Mouse (Mus musculus) urinary bladder, postnatal 36 days (tissue): Measurements from ENCODE around the gene Wdr64.

Experiments
- DNase-seq, 2 experiments: peaks; one replicate each; pipeline ENCODE4 v3.0.0; 2022; ENCODE audit warnings: low spot score in 2 of 2, mixed read lengths in 1 of 2

Wdr64 gene

DNA sequence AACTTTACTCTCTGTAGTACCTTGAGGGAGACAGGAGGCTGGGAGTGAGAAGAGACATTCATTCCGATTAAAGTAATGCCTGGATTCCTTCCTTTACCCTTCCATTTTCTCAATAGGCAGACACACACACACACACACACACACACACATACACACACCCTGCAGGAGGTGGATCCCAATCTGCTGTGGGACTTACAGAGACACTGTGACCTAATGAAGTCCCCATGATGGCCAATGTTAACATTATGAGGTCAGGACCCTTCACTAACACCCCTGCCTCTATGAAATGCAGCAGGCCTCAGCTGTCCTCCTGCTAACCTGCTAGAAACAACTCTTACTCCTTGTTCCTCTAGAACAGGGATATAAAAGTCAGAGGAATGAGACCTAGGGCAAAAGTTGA, at the start of gene Wdr64:
Gene Wdr64 (plus strand): TSS at position 301 of the 400 bp plus-strand sequence.
- DNase-seq = no peak

DNA sequence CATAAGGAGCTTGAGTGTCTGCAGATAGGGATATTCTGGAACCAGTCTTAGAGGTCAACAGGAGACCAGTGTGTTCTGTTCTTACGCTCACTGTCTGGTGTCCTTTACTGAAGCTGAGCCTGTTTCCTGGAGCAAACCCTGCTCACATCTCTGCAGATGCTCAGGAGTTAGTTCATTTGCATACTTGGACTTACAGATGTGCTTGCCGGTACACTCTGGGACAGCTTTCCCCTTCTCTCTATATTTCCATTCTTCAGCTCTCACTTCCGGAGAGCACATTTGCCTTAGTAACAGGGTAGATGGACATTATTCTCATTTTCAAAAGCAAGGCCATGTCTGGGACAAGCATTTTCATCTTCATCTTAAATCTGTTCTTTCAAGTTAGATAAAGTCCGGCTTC, 49.8 kb upstream of the Wdr64 start:
- no peak for DNase-seq

- no peak for DNase-seq
Observed at GRCm38 (mm10) chr1:175659900-175660299, 38.5 kb upstream of the Wdr64 start.

DNA sequence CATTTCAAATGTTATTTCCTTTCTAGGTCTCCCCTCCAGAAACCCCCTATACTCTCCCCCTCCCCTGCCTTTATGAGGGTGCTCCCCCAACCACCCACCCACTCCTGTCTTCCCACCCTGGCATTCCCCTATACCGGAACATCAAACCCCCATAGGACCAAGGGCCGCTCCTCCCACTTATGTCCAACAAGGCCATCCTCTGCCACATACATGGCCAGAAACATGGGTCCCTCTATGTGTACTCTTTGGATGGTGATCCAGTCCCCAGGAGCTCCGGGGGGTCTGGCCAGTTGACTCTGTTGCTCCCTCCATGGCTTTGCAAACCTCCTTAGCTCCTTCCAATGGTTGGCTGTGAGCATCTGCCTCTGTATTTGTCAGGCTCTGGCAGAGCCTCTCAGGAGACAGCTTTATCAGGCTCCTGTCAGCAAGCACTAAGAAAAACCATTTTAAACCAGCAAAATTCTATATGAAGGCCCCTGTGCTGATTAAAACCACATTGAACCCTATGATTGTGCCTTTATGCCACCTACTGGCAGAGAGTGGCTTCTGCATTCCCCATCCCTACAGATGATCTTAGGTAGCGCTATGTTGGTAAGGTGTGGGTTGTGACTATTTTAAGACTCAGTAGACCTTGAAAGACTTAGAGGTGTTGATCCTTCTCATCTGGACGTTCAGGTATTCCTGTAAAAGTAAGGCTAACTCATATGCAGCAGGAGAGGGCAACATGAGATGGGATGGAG, 29.6 kb upstream of the Wdr64 start:
- no peak for DNase-seq

- DNase-seq = no peak
Observed at GRCm38 (mm10) chr1:175669456-175669855, 28.9 kb upstream of the Wdr64 start.

- no peak for DNase-seq
Observed at GRCm38 (mm10) chr1:175670042-175670441, 28.4 kb upstream of the Wdr64 start.

DNA sequence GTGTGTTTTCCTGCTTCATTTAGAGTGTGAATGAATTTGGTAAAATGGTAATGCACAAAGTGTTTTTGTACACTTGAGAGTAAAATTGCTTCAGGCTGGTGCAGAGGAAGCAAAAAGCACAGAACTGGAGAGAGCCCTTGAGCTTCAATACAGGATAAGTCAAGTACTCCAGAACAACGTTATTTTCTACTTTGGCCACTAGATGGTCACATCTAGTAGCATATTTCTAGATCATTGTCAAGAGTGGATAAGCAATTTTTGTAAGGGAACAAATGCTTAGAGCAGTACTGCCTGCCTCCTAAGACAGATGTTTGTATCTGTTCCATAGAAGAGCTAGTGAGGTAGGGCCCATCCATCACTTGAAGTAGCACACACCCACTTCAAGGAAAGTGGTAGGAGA, 26.8 kb upstream of the Wdr64 start:
- no peak for DNase-seq

- DNase-seq = no peak
Observed at GRCm38 (mm10) chr1:175673563-175674325, 24.6 kb upstream of the Wdr64 start.

DNA sequence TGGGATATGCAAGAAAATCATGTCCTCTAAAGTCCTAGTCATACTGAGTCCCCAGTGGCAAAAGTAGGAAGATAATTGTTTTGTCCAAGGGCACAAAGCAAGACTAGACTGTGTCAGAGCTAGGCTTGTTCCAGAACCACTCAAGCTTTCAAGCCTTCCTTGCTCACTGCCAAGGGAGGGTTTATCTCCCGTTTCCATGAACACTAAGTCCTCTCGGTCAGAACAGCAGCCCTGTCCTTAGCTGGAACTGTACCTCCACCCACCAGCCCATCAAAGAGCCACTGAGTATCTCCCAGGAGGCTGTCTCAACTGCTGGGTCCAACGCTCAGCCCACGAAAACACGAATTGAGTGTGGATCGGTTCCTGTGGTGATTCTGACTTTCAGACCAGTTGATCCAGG, 23.3 kb upstream of the Wdr64 start:
- DNase-seq = no peak

DNA sequence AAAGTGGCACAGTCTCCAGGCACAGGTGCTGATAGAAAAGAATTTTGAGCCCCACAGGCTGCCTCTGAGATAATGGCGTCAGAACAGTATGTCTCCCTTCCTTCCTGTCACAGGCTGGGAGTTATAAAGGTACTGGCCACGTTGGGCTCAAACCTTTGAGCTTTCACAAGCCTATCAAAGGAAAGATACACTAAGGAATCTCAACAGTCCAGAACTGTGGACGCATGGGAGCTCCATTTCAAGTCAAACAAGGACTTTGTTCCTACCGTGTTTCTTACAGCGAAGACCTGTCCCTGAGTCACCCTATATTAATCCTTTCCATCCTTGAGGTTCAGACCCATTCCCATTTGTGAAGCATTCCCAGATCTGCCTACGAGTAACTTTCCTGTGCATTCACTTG, 20.9 kb upstream of the Wdr64 start:
- no peak for DNase-seq

DNA sequence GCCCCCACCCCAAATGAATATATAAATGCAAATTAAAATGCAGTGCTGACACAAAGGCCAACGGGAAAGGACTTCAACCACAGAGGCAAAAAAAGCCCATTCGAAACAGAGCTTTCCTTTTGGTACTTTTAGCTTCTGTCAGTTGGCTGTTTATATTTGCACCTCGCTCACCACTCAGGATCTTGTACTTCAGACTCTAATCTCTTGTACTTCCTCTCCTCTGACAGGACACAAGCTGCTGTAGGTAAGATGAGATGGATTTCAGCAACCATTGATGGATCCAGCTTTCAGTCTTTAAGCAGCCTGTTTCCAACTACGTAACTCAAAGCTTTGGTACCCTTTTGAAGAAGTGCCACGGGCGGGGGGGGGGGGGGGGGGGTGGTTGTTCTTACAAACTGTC, 17.4 kb upstream of the Wdr64 start:
- no peak for DNase-seq

DNA sequence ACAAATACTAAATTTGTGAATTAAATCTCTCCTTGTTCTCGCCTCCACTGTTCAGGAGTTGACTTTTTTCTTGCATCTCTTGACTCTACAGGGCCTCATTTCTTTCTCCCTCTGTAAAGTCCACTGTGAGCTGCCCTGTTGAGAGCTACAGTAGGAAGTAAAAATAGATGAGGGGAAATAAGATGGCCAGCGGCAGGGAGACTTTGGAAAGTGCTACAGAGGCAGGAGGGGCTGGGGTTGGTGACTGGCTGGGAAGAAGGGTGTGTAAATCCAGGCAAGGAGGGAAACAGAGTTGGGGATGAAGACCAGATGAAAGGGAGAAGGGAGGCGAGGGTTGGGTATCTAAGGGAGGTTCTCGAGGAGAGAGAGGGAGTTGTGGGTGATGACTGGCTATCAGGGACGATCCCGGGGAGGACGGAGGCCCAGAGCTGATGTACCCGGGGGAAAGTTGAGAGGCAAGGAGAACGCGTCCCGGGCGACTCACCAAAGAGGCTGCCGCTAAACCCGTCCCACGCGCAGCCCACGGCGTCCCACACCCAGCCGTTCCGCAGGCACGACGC, 6.6 kb upstream of the Wdr64 start:
- DNase-seq = no peak

DNA sequence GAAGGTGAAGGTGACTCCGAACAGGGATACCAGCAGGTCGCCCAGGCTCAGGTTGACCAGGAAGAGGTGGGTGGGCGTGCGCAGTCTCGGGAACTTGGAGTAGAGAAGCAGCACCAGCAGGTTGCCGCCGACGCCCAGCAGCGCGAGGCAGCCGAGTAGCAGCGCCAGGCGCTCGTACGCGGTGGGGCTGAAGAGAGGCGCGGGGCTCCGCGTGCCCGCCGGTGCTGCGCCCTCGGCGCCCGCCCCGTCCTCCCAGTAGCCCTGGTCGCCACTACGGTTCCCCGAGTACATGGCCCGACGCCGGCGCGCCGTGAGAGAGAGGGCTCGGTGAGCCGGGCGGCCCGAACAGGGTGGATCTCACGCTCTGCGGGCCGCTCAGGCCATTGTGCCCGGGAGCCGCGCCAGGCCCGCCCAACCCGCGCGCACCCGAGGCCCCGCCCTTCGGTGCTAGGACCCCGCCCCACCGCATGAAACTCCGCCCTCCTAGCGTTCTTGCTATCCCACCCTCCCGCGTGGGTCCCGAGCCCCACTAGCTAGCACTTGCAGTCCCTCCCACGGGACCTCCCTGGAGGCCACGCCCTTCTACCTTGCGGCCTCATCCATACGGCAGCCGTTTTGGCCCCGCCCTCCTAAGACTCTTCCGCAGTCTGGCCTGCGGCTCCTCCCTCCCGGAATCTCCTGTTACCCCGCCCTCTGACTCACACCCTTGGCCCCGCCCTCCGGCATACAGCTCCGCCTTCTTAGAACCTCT, 6.0 kb upstream of the Wdr64 start, which contains the start of the genes Opn3 and Chml:
Gene Opn3 (minus strand): TSS at position 531 of the 751 bp plus-strand sequence.
Gene Chml (minus strand): TSS at position 656 of the 751 bp plus-strand sequence.
- DNase-seq = peak; percentile 97 to 99

GRCm38 (mm10) chr1:175692997-175693361, 5.4 kb upstream of the Wdr64 start:
- DNase-seq = no peak

DNA sequence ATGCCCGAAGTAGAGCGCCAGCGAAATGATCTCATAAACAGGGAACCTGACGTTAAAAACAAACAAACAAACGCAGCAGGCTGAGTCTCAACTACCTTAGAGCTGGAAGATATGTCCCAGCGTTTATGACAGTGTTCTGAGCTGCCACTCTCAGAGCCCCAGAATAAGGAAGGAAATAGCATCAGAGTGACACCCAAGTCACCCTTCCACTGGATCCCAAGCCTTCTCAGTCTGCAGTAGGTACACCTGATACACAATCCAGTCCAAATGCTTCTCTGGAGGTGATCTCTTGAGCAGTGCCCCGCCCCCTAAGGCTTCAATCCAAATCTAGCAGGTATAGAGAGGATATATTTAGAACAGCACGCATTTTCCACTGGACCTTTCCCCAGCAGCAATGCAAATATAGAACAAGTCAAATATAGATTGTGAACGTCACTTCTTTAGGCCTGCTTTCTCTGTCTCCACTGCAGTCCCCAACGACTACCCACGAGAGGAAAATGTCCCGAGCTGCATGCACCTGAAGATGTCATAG, 4.9 kb upstream of the Wdr64 start:
- no peak for DNase-seq

GRCm38 (mm10) chr1:175699375-175699774, 982 bp downstream of the Wdr64 start:
- no peak for DNase-seq

DNA sequence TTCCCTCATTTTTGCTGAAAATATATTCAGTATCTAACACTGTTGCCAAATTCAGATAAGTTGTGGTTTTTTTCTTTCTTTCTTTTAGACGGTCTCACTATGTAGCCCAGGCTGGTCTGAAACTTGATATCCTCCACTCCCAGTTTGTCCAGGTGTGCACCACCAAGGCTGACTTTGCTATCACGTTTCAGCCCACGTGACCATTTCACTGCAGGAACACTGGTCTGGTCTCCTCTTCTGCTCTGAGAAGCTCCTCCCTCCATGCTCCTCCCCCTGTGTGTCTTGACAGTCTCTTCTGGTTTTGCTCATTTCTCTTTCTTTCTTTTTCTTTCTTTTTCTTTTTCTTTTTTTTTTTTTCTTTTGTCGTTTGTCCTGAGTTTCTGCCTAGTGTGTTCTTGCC, 1.4 kb downstream of the Wdr64 start:
- no peak for DNase-seq

- no peak for DNase-seq
Observed at GRCm38 (mm10) chr1:175701145-175701544, 2.8 kb downstream of the Wdr64 start.

DNA sequence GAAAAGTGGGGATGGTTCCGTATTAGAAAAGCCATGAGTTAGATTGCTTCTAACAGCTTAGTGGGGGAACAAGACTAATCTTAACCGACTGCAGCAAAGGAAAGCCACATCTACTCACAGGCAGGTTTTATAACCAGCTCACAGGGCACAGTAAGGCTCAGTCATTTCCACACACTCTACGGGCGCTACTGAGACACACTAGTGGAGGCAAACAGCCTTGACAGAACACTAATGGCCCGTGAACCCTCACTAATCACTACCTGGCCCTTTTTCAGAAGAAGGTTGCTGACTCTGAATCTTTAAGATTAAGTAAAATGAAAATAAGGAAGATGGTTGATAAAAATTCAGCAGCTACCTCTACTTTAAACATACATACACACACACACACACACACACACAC, 9.2 kb downstream of the Wdr64 start:
- no peak for DNase-seq

GRCm38 (mm10) chr1:175708013-175708412, 9.6 kb downstream of the Wdr64 start:
- no peak for DNase-seq

GRCm38 (mm10) chr1:175712338-175712909, 14.0 kb downstream of the Wdr64 start:
- no peak for DNase-seq
